Mouse (Mus musculus): ENCODE results near the gene Ipo11.

- TF ChIP-seq CTCF (conservative IDR thresholded peaks at IDR 0.05 in 1 of 2, IDR thresholded peaks at IDR 0.05 in 1 of 2; ENCODE audit: low read depth in 2 of 2, low read length in 2 of 2) (no peak), KAT2A (IDR thresholded peaks at IDR 0.05; ENCODE audit: insufficient replicate concordance, low read length) (no peak)
Observed at GRCm38 (mm10) chr13:106808315-106808714, 128.4 kb downstream of the Ipo11 start.
